Mouse (Mus musculus) cerebellum, adult 2 months (tissue): ENCODE data around the gene BC030870. TPM values are rescaled to one million over a fixed set of nuclear protein-coding genes. Genes with fewer than 3 reads are reported as not detected.
"Not testable (repeated sequence)": the region's sequence is repeated elsewhere in the genome, so short reads cannot be mapped to it uniquely, and the experiment has no call there.

Source experiments
- DNase-seq, 2 experiments: peaks; one replicate each; pipeline ENCODE4 v3.0.0; 2021
- H3K27ac ChIP-seq: fragments of 200-500 bp; 2 replicates; pipeline ENCODE4 v1.5.1; 2012; ENCODE audit warnings: low read length, control low read depth, inconsistent platforms; ENCODE audit not compliant: insufficient read depth
- H3K27me3 ChIP-seq: fragments of 200-500 bp; 2 replicates; pipeline ENCODE4 v1.6.1; 2012; ENCODE audit warnings: inconsistent platforms, mild to moderate bottlenecking, low read length, moderate library complexity; ENCODE audit not compliant: control insufficient read depth, insufficient read depth
- H3K4me1 ChIP-seq: fragments of 200-500 bp; 2 replicates; pipeline ENCODE4 v1.6.1; 2011; ENCODE audit warnings: low read length; ENCODE audit not compliant: control insufficient read depth, insufficient read depth
- H3K4me3 ChIP-seq: fragments of 200-500 bp; replicated peaks from 2 replicates; pipeline ENCODE3; 2011; ENCODE audit warnings: mild to moderate bottlenecking, low read depth, low read length, control low read depth; ENCODE audit not compliant: insufficient read depth
- CTCF ChIP-seq: fragments of 200-500 bp; IDR thresholded peaks from 2 replicates; pipeline ENCODE4 v1.5.1; 2011; ENCODE audit warnings: low read depth, mild to moderate bottlenecking, control low read depth, low read length, moderate library complexity, borderline replicate concordance; ENCODE audit not compliant: insufficient read depth
- POLR2A ChIP-seq: fragments of 200-500 bp; IDR thresholded peaks from 2 replicates; pipeline ENCODE4 v1.6.1; 2011; ENCODE audit warnings: low read length, control low read depth, borderline replicate concordance; ENCODE audit not compliant: insufficient read depth
- WGBS: fragments of 180-500 bp; shearing (Covaris S2); methylation state at CpG from one replicate; pipeline ENCODE4 v1.1.7; 2018; 5-methylcytosine and 5-hydroxymethylcytosine counted together
- polyA plus RNA-seq: library from polyadenylated mRNA; depleted of rRNA; stranded (reverse); fragments of >200 nt; gene quantifications from 2 replicates; pipeline ENCODE4 v1.2.3, GENCODE M21; 2012; rRNA removed

Gene BC030870
- polyA plus RNA-seq = not detected in 2 replicates

DNA sequence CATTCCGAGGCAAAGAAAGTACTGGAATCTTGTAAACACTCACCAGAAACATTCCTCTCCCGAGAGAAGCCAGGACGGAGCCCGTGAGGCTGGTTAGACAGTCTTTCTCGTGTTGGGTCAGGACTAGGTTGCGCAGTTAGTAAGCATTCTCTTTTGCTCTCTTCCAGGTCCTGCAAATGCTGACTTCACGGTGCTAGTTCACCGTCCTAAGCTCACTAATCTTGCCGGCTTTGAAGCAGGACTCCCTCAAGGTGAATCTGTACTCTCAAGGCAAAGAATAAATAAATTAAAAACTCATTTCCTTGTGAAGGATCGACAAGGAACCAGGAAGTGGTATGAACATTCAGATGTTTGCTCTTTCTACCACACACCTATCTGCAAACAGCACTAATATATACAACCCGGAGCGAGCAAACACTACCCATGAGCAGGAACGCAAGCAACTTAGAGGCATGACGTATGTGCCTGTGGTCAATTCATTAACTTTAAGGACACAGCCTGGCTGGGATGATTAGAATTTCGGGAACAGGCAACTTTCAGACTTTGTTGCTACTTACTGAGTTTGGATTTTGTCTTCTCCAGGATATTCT lies at the start of gene BC030870:
BC030870 (minus strand) TSS at position 365 of the 590 bp plus-strand sequence.
- no peak for DNase-seq
- no peaks in the 10 kb centered on the region for H3K4me1 ChIP-seq
- H3K27me3 ChIP-seq = no peaks in the 10 kb centered on the region
- H3K4me3 ChIP-seq = no peak within 1 kb of the TSS
- H3K27ac ChIP-seq = no peak within 1 kb of the TSS
- TF ChIP-seq CTCF = no peak
- TF ChIP-seq POLR2A = no peak
- WGBS = 87% methylated on average over 15 of the region's 15 CpGs

DNA sequence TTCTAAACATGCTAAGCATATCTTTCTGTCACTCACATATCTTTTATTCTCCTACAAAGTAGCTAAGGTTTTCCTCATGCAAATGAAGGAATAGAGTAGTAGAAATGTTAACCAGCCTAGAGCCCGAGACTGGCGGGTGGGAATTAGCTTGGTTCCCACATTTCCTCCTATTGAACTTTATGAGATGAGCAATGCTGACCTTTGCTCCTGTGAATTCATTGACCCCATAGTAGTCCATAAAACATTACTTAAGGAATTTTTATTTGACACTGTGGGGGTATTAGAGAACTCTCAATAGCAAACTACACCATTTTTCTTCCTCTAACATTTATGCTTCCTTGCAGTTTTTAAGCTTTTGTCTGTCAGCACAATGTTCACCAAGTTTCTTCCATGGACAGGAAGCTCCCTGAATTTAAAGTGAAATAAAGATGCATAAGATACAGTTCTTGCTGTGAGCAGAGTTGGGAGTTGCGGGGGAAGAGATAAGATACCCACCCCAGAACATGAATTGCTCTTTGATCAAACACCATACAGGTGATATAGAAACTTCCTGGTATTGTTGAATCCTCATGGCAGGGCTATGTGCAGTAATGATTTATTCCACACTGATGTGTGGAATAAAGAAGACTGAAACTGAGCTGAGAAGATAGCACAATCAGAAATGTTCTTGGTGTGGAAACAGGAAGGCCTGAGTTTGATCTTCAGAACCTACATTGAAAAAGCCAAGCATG lies 45.5 kb upstream of the BC030870 start:
- H3K27ac ChIP-seq = no peak overlapping the region
- TF ChIP-seq CTCF (no peak), POLR2A (no peak)
- no peaks in the 10 kb centered on the region for H3K4me1 ChIP-seq
- no peak overlapping the region for H3K4me3 ChIP-seq
- H3K27me3 ChIP-seq = no peaks in the 10 kb centered on the region
- WGBS = 77% methylated on average over 3 of the region's 3 CpGs
- DNase-seq = no peak

- Histone ChIP-seq H3K4me1 (no peaks in the 10 kb centered on the region), H3K27ac (no peak overlapping the region), H3K4me3 (no peak overlapping the region), H3K27me3 (no peaks in the 10 kb centered on the region)
- no peak for DNase-seq
- WGBS = 85% methylated on average over 3 of the region's 3 CpGs
- TF ChIP-seq POLR2A (no peak), CTCF (no peak)
Observed at GRCm38 (mm10) chr8:65169184-65169583, 39.8 kb upstream of the BC030870 start.

DNA sequence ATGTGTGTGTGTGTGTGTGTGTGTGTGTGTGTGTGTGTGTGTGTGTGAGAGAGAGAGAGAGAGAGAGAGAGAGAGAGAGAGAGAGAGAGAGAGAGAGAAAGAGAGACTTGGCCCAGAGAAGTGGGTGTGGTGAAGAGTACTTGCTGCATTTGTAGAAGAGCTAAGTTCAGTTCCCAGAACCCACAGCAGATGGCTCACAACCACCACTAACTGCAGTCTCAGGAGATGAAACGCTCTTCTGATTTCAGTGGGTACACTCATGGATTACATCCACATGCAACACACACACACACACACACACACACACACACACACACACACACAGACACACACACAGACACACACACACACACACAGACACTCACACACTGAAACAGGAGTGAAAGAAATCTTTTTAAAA lies 31.3 kb upstream of the BC030870 start:
- not testable (repeated sequence) for H3K4me3 ChIP-seq, DNase-seq, H3K27ac ChIP-seq, H3K4me1 ChIP-seq, H3K27me3 ChIP-seq
- 56% methylated on average over 1 of the region's 1 CpGs for WGBS

DNA sequence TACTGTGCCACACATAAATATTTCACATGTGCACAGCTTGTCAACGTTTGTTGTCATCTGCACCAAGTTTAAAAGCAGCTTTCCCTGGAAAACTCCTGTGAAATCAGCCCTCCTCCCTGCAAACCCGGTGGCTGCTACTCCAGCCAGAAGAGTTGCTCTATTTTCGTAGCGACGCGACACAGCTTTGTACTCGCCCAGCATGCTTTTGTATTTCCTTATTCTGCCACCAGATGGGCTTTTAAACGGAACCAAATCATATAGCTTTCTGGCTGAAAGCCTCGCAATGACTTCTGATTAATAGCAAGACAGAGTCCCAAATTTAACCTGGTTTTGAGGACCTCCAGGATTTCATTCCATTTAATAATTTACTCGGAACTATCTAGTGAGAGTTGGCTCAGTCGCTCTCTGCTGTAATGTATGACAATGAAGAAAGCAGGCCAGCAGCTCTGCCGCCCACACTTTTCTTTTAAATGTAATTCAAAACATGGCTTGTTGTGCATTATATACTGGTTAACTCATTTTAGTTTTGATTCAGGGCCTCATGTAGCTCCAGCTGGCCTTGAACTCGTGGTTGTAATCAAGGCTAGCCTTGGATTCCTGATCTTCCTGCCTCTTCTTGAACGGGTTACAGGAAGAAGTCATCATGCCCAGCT lies 29.9 kb upstream of the BC030870 start:
- TF ChIP-seq CTCF (no peak), POLR2A (no peak)
- Histone ChIP-seq H3K27me3 (no peaks in the 10 kb centered on the region), H3K4me3 (no peak overlapping the region), H3K4me1 (no peaks in the 10 kb centered on the region), H3K27ac (no peak overlapping the region)
- peak; percentile 10 to 22 for DNase-seq
- 16% methylated on average over 14 of the region's 14 CpGs for whole genome bisulfite sequencing

GRCm38 (mm10) chr8:65157901-65158300 lies 28.5 kb upstream of the BC030870 start:
- DNase-seq = peak; percentile 11 to 30
- no peak overlapping the region for H3K27ac ChIP-seq
- TF ChIP-seq CTCF (no peak), POLR2A (no peak)
- H3K4me1 ChIP-seq = no peaks in the 10 kb centered on the region
- 2% methylated on average over 4 of the region's 4 CpGs for WGBS
- H3K27me3 ChIP-seq = no peaks in the 10 kb centered on the region
- no peak overlapping the region for H3K4me3 ChIP-seq

GRCm38 (mm10) chr8:65138830-65139466 lies 9.6 kb upstream of the BC030870 start:
- WGBS = 65% methylated on average over 3 of the region's 3 CpGs
- TF ChIP-seq POLR2A = no peak
- peak; percentile 1; the same call in 1 of the 2 replicates for TF ChIP-seq CTCF
- no peak for DNase-seq

DNA sequence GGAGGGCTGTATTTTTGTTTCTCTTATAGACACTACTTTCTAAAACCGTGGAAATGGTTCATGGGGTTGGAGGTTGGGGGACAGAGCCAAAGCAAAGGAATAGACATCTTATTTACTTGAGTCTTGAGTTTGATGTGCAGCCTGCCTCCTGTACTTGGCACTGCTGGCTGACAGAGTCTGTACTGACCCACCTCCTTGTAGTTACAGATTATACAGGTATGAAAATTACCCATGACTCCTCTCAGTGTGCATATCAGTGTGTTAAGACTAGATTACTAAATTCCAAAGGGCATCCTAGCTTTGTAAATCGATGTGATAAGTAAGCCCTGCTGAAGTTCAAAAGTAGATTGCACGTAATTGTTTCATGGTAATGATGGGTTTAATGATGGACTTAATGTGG lies 2.9 kb downstream of the BC030870 start:
- Histone ChIP-seq H3K27me3 (no peaks in the 10 kb centered on the region), H3K4me1 (no peaks in the 10 kb centered on the region), H3K27ac (no peak overlapping the region), H3K4me3 (no peak overlapping the region)
- DNase-seq = no peak
- WGBS = 78% methylated on average over 3 of the region's 3 CpGs
- TF ChIP-seq CTCF (no peak), POLR2A (no peak)

More at GRCm38 (mm10) chr8:65138830-65139466, 9.6 kb upstream of the BC030870 start:
- Histone ChIP-seq H3K27ac (no peak overlapping the region), H3K27me3 (no peaks in the 10 kb centered on the region; the same call in 1 of the 2 replicates), H3K4me3 (no peak overlapping the region), H3K4me1 (no peaks in the 10 kb centered on the region)
